Mouse (Mus musculus) thymus, postnatal 25 days (tissue): ENCODE data around the gene Fam53b.
"Not testable (repeated sequence)": the region's sequence is repeated elsewhere in the genome, so short reads cannot be mapped to it uniquely, and the experiment has no call there.

Source experiments
- DNase-seq: peaks from one replicate; pipeline ENCODE4 v3.0.0; 2022

Gene Fam53b

GRCm38 (mm10) chr7:132672481-132672959 is 141.2 kb downstream of the Fam53b start:
- no peak for DNase-seq

GRCm38 (mm10) chr7:132670863-132671165 is 142.9 kb downstream of the Fam53b start:
- DNase-seq = no peak

- no peak for DNase-seq
Observed at GRCm38 (mm10) chr7:132669999-132670862, 143.5 kb downstream of the Fam53b start.

- no peak for DNase-seq
Observed at GRCm38 (mm10) chr7:132668604-132669003, 145.1 kb downstream of the Fam53b start.

GRCm38 (mm10) chr7:132666516-132666915 is 147.2 kb downstream of the Fam53b start:
- DNase-seq = no peak

- no peak for DNase-seq
Observed at GRCm38 (mm10) chr7:132665664-132666382, 147.9 kb downstream of the Fam53b start.

- DNase-seq = no peak
Observed at GRCm38 (mm10) chr7:132664815-132665214, 148.9 kb downstream of the Fam53b start.

- not testable (repeated sequence) for DNase-seq
Observed at GRCm38 (mm10) chr7:132662831-132663230, 150.9 kb downstream of the Fam53b start.
